Mouse (Mus musculus) R1 (cell line): ENCODE data around the gene Lrrfip2.

ENCODE experiments used
- DNase-seq: peaks from one replicate; pipeline ENCODE4 v3.0.0-alpha.2; 2018; ENCODE audit warnings: low read depth, low spot score

The Lrrfip2 gene

DNA sequence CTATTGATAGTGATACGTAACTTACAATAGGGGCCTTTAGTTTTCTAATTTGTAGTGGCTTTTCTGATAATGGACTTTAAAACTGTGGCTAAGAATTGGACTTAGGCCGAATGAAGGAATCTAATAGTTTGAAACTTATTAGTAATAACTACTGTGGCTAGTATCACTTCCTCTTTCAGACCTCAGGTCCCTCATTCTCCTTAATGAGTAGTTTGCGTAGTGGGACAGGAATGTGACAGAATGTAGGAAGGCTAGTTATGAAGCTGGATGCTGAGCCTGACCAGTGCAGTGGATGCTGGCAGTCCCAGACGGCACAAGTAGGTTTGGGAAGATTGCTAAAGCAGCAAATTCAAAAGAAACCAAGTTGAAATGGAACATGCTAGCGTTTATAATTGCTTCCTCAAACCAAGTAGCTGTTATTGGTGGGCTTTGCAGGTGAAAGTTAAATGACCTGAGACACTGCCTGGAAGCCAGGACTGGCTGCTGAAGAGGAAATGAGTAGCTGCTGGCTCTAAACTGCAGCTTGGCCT, 103.2 kb downstream of the Lrrfip2 start:
- DNase-seq, result no peak

DNA sequence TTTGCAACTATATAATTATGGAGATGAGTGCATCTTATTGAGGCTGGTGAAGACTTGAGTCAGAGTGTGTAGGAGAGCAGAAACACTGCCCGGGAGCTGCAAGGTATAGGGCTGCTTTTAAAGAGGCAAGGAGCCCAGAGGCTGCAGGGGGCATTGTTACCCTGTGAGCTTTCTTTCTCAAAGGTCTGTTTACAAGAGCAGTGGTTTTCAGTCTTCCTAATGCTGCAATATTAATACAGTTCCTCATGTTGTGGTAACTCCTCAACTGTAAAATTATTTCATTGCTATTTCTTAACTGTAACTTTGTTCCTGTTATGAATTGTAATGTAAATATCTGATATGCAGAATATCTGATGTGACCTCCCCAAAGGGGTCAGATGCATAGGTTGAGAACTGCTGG, 104.2 kb downstream of the Lrrfip2 start:
- no peak for DNase-seq

DNA sequence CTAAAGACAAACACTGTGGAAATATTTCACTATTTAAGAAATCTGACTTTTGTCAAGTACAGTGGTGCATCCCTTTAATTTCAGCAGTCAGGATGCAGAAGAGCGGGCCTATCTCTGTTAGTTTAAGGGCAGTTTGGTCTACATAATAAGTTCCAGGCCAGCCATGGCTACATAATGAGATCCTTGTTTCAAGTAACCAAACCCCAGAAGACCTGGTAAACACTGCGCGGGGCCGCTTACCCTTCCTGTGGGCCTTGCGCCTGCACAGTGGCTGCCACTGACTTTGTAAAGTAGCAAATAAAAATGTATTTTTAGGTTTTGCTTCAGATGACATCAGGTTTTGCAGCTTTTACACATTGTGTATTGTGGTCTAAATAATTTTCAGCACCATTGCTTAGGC, 106.0 kb downstream of the Lrrfip2 start:
- no peak for DNase-seq

DNA sequence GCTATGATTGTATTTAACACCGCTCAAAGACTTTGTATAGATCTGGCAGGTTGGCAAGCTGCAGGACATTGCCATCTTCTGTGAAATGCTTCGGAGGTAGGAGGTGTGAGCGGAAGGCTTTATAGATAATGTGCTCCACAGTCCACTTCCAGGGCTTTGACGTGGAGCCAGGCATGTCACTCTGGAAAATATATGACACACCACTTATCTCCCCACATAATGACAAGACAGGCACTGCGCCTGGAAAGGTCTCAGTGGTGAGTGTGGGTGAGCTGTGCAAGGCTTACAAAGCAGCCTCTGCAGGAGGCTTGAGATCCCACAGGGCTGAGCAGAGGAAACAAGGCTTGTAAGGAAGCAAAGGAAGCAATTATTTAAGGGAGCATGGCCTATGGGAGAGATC, 111.1 kb downstream of the Lrrfip2 start:
- DNase-seq, result no peak

DNA sequence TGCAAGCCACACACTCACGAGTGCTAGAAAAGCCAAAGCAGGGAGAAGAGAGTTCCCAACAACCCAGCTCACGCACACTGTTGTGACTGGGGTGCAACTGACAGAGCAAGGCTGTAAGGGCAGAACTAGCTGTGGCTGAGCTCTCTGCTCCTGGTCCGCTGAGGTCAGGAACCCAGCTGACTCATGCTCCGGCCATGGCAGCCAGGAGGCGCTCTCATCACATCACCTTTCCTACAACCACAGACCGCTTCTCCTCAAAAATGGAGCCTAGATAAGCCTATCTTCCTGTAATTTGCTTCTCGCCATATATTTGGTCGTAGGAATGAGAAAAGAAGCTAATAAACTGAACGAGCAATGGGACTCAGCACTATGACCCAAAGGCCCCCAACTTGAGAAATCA, 117.3 kb downstream of the Lrrfip2 start:
- peak; percentile 53 for DNase-seq

DNA sequence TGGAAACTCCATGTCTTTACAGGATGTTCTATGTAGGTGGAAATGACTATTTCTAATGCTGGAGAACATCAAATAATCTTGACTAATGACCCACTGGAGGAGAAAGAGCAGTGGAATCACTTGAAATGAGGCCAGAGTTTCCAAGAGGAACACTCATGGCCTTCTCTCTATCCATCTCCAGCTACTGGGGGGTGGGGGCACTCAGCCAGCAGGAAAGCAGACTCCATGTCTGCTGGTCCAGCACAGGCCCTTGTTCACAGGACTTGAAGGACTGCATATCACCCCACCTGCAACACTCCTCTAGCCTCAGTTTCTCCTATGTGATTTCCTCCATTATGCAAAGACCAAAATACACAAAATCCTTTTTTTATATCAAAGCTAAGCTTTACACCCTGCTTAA, 120.3 kb downstream of the Lrrfip2 start:
- DNase-seq, result no peak

DNA sequence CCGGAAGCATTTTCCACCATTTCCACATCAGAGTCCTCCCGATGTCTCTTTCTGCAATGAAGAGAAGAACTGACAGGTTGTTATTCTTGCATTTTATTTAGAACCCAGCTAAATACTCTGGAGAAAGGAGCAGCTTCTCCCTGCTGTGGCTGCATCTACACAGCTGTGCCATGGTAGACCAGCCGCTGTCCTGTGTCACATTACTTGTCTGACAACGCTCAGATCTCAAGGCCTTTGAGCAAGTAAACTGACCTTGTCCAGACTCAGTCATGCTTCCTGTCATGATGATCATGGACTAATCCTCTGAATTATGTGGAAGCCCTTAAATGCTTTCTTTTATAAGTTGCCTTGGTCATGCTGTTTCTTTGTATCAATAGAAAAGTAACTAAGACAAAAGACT, 122.4 kb downstream of the Lrrfip2 start:
- no peak for DNase-seq

DNA sequence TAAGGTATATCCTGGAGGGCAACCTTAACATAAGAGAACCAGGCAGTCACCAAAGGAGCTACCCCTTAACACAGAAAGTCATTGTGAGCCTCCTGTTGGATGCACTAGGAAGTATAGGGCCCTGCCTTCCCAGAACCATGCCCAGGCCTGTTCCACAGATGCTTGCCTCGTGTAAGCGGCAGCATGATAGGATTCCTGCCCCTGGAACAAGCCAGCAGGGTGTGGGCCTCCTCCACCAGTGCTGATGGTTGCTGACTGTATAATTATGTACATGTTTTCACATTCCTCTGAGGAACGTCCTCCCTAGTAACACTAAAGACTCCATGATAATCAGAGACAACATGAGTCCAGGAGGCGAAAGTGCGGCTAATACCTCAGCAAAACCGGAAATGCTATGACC, 126.0 kb downstream of the Lrrfip2 start:
- DNase-seq, result peak; percentile 67

DNA sequence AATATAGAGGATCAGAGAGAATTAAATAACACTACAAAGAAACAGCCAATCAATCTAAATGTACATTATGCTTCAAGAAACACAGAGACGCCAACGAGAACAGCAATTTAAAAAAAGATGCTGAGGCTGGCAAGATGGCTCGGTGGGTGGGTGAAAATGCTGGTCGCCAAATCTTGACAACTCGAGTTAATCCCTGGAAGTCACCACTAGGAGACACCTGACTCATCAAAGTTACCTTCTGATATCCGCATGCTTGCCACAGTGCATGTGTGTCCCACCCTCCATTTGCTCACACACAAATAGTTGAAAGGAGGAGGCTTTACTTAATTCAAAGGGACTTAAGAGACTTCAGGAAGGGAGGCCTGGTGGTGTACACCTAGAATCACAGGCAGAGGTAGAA, 128.2 kb downstream of the Lrrfip2 start:
- peak; percentile 80 for DNase-seq

DNA sequence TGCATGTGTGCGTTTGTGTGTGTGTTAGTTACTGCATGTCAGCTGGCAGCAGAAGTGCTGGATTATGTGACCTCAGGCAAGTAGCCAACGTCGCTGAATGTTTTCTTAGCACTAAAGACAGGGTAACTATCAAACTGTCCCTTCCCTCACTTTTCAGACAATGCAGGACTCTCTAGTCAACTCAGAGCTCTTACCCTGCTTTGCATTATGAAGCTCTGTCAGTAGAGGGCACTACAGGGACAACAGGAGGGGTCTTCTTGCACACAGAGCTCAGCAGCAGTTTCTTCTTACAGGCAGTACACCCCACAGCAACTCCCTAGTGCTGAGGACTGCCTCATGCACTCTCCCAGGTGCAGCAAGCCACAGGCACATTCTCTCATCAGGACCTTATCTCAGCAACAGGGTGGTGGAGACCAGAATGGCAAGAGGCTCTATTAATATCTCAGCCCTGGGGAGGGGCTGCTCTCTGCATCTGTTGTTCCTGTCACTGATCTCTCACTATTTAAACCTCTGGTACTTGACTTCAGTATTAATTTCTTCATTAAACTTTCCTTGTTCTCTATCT, 130.4 kb downstream of the Lrrfip2 start:
- DNase-seq, result peak; percentile 70

DNA sequence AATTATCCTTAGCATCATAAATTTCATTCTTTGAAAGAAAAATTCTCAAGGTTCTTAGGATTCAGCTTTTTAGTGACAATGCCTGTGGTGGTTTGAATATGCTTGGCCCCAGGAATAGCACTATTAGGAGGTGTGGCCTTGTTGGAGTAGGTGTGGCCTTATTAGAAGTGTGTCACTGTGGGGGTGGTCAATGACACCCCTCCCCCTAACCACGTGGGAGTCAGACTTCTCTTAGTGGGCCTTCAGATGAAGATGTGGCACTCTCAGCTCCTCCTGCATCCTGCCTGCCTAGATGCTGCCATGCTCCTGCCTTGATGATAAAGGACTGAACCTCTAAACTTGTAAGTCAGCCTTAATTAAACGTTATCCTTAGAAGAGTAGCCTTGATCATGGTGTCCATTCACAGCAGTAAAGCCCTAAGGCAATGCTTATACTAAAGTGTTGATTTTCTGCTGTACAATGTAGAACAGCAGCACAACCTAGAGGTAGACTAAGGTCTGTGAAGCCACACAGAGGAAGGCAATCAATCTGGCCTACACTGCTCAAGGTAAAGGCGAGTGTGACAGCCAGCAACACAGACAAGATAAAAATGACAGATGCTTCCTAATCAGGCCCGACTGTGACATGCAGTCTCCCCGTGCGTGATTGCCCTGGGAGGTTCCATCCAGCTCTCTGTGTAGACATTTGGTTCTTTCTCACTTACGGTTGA, 134.9 kb downstream of the Lrrfip2 start:
- peak; percentile 82 for DNase-seq

DNA sequence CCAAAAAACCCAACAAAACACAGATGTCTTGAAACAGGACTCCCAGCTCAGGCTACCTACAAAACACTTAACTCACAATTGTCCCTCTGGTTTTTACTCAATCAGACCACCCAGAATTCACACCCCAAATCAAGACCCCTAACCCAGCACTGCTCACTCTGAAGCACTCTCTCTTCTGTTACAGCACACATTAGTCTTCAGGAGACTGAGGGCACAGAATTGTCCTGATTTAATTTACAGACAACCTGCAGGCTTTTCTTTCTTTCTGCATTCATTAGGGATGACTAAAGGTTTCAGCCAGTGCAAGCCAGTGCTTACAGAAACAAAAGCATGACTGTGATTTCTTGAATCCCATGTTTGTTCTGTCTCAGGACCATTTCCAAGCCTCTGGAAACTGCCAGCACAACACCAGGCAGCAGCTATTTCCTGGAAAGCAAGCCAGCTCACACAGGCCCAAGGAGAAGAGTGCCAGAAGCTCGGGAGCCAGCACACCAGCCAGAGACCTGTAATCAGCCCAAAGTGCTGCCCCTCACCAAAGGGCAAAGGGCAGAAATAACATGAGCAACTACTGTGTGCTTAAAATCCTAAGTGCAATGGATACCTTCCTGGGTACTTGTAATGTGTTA, 143.1 kb downstream of the Lrrfip2 start:
- no peak for DNase-seq

DNA sequence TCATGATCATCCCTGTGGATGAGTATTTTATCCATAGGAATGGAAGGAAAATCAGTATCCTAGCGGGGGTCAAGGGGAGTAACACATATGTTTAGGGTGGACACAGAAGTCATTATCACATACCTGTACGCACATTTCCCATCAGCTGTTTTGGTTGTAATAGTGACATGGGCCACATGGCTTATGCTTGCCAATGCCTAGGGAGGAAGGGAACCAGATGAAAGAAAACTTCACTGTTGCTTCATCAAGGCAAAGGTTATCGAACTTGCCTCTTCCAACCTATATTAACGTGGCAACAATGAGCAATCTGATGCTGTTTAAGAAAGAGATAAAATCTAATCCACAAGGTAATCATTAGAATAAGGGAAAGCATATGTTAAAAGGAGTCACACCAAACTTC, 144.0 kb downstream of the Lrrfip2 start:
- DNase-seq, result no peak

DNA sequence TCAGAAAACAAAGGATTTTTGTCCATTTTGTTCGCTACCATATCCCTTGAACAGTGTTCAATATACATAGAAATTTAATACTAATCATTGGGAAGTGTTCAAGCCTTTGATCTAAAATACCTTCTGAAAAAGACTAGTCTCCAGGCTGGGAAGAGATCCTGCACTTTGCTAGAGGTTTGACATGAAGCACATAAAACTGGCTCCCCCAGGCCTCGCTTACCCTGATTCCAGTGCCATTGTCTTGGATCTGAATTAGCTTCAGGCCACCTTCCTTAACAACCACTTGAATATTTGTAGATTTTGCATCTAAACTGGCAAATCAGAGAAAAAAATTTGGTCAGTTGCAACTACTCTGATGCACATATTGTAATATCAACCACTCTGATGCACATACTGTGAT, 150.6 kb downstream of the Lrrfip2 start:
- DNase-seq, result no peak

DNA sequence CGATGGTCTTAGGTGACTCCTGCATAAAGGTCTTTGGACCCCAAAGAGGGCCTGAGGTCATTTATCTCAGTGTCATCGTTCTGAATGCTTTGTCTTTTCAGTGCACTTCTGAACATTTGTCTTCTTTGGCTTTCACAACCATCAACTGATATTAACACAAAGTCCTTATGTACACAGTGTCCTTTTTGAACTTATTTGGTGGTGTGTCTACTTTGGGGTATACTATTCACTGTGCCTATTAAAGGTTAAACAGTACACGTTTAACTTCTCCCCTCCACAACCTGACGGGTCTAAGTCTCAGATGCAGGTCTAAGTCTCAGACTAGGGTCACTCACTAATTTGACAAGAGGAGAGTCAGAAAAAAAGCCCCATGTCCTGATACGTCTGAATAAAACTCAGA, 153.2 kb downstream of the Lrrfip2 start:
- no peak for DNase-seq

DNA sequence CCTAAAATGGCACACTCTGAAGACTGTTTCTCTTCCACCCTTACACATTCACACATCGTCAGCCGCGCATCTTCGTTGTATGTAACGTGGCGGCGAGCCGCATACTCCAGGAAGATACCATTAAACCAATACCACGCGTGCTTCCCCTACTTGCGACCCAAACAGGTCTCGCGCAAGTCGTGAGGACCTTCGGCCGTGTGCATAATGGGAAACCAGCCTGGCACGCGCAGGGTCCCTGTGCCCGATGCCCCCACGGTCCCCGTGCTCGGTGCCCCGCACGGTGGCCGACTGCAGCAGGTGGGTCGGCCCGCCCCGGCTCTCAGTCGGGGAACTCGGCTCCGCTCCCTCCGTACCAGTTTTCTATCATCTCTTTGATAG, 153.7 kb downstream of the Lrrfip2 start:
- peak; percentile 70 for DNase-seq

DNA sequence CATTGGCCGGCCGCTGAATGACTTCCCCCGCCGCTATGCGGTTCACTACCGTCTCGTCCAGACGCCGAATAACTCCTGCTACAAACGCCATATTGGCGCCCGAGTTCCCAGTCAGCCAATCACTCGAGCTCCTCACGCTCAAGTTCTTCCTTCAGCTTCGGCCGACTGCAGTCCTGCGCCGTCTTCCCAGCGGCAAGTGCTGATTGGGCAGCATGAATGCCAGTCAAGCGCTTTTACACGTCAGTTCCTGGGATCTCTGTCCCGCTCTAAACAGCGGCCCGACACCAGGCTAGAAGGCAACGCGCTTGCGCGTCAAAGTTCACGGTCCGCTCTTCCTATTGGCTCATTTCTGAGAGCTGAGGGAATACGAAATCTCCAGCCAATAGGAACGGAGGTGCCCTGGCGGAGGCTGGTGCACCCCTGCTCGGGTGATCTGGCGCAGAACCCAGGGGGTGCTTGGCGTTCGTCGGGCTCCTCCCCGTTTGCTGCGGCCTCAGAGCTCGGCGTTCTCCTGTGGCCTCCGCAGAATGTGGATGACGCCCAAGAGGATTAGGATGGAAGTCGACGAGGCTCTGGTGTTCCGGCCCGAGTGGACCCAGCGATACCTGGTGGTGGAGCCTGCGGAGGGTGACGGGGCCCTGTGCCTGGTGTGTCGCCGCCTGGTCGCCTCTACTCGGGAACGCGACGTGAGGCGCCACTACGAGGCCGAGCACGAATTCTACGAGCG, 154.2 kb downstream of the Lrrfip2 start, which contains the start of the genes Mlh1 and Epm2aip1:
Gene Mlh1 (minus strand): TSS at position 358 of the 727 bp plus-strand sequence.
Gene Epm2aip1 (plus strand): TSS at position 496 of the 727 bp plus-strand sequence.
- DNase-seq, result peak; percentile 100

DNA sequence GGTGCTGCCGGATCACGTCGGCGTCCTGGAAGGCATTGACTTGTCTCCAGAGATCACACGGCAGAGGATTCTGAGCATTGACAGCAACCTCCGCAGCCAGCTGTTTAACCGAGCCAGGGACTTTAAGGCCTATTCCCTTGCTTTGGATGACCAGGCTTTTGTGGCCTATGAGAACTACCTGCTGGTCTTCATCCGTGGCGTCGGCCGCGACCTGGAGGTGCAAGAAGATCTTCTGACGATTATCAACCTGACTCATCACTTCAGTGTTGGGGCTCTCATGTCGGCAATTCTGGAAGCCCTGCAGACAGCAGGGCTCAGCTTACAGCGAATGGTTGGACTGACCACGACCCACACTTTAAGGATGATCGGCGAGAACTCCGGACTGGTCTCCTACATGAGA, 155.0 kb downstream of the Lrrfip2 start:
- no peak for DNase-seq

DNA sequence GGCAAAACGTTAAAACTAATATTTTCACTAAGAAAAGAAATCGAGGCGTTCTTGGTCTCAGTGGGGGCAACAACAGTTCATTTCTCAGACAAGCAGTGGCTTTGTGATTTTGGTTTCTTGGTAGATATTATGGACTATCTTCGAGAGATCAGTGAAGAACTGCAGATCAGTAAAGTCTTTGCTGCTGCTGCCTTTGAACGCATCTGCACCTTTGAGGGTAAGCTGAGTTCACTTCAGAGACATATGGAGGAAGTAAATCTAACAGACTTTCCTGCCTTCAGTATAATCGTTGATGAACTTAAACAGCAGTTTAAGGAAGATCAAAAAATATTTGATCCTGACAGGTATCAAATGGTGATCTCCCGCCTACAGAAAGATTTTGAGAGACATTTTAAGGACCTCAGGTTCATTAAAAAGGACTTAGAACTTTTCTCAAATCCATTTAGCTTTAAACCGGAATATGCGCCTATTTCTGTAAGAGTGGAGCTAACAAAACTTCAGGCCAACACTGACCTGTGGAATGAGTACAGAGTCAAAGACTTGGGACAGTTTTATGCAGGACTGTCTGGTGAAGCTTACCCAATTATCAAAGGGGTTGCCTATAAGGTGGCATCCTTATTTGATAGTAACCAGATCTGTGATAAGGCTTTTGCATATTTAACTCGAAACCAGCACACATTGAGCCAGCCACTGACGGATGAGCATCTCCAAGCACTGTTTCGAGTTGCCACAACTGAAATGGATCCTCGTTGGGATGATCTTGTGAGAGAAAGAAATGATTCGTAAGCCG, 155.8 kb downstream of the Lrrfip2 start:
- DNase-seq, result no peak

DNA sequence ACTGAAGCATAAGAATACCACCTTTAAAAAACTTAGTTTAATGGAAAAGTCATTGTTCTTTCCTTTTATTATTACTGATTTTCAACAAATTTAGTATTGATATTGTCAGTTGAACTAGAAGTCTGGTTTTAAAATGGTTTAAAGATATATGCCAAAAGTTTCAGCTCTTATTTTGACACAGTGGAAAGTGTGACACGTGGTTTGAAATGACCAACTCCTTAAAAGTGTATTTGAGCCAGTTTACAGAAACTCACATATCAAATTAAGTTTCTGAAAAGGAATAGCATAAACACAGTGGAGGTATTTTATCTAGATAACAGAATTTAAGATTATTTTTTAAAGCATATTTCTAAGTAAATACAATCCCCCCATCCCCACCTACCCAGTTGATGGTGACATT, 156.6 kb downstream of the Lrrfip2 start:
- DNase-seq, result no peak

DNA sequence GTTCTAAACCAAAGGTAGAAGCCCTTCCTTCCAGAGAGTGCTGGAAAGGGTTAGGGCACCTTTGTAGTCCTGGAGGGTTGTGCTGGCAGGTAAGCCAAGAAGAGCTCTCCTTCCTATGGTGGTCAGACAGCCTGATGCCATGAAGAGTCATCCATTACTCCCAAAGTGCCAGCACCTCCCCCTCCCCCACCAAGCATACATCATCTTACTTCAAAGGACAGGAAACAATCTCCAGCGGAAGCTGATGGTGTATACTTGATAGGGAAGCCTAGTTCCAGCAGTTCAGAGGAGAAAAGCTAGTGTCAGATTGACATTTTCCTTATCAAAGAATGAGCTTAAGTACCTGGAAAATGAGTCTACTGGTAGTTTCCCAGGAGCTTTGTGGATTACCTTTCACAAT, 157.8 kb downstream of the Lrrfip2 start:
- DNase-seq, result no peak
